Mouse (Mus musculus) forebrain, embryonic 15.5 days (tissue): Measurements from ENCODE around the gene Sesn1. TPM values are rescaled to one million over a fixed set of nuclear protein-coding genes. Genes with fewer than 3 reads are reported as not detected.
"Not testable (repeated sequence)": the region's sequence is repeated elsewhere in the genome, so short reads cannot be mapped to it uniquely, and the experiment has no call there.

Source experiments
- ATAC-seq: fragments of 200-750 bp; cut with Nextera tagmentation; replicated peaks from 2 replicates; pipeline ENCODE4 v1.8.0; 2017; ENCODE audit warnings: mild to moderate bottlenecking, moderate TSS enrichment, moderate library complexity
- H3K27ac ChIP-seq: fragments of 300-500 bp; sonication (generic); replicated peaks from 2 replicates; pipeline ENCODE4 v1.5.1; 2015; ENCODE audit warnings: mild to moderate bottlenecking, inconsistent platforms
- H3K27me3 ChIP-seq: fragments of 300-500 bp; sonication (generic); 2 replicates; pipeline ENCODE4 v1.6.1; 2015; ENCODE audit warnings: inconsistent platforms
- H3K36me3 ChIP-seq: fragments of 300-500 bp; sonication (generic); 2 replicates; pipeline ENCODE4 v1.6.1; 2015; ENCODE audit warnings: mild to moderate bottlenecking, inconsistent platforms
- H3K4me1 ChIP-seq: fragments of 300-500 bp; sonication (generic); 2 replicates; pipeline ENCODE4 v1.6.1; 2015; ENCODE audit warnings: inconsistent platforms
- H3K4me2 ChIP-seq: fragments of 300-500 bp; sonication (generic); replicated peaks from 2 replicates; pipeline ENCODE4 v1.6.1; 2015; ENCODE audit warnings: mild to moderate bottlenecking, inconsistent platforms
- H3K4me3 ChIP-seq: fragments of 300-500 bp; sonication (generic); 2 replicates; pipeline ENCODE4 v1.5.1; 2015; ENCODE audit warnings: mild to moderate bottlenecking, inconsistent platforms
- H3K9ac ChIP-seq: fragments of 300-500 bp; sonication (generic); replicated peaks from 2 replicates; pipeline ENCODE4 v1.6.1; 2015; ENCODE audit warnings: mild to moderate bottlenecking, inconsistent platforms
- H3K9me3 ChIP-seq: fragments of 300-500 bp; sonication (generic); 2 replicates; pipeline ENCODE4 v1.6.1; 2016; ENCODE audit warnings: inconsistent platforms
- WGBS: fragments of 180-500 bp; shearing (Covaris S2); methylation state at CpG from one replicate; pipeline ENCODE4 v1.1.7; 2015; ENCODE audit warnings: mixed read lengths; 5-methylcytosine and 5-hydroxymethylcytosine counted together
- polyA plus RNA-seq: library from polyadenylated mRNA; unstranded; fragments of >200 nt; fragmentation: Nextera tagmentation; extraction: Ambion mirVana; gene quantifications from 2 replicates; pipeline ENCODE4 v1.2.1, GENCODE M21; 2015

Sesn1 gene
- polyA plus RNA-seq, 1 experiment from 2014 or later = 55.7 TPM

DNA sequence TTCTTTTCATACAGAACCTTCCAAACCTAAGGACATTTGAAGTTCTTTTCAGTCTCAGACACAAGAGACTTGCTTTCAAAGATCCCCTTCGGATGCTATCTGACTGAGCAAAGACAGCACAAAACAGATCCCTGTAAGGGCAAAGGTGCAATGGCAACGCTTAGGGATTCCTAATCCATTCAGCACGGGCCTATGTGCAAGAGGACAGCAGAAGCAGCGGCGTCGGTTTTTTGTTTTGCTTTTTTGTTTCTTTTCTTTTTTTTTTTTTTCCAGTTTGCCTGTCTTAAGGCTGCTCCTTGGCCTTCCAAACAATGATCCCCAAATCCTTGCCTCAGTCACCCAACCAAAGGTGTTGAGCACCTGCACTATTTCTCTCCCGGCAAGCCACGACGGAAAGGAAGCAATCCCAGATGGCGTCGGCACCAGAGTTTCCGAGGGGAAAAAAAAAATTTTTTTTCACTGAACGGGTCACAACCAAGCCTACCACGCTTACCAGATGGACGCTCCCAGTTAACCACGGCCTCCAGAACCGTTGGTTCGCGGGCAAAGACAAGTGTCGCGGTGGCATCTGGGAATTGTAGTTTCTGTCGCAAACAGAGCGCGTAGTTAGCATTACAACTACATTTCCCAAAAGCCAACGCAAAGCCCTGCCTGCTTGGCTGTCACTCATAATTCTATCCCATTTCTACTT is 510 bp upstream of the Sesn1 start:
- no peaks in the 10 kb centered on the region for H3K9me3 ChIP-seq
- peak overlapping the region; percentile 97 for H3K27ac ChIP-seq
- peak; percentile 86 for ATAC-seq
- 2% methylated on average over 25 of the region's 25 CpGs for WGBS
- H3K36me3 ChIP-seq = no peaks in the 10 kb centered on the region
- peak overlapping the region; percentile 90 for H3K9ac ChIP-seq
- peak overlapping the region; percentile 94 for H3K4me3 ChIP-seq
- peak overlapping the region; percentile 79 for H3K4me2 ChIP-seq
- H3K4me1 ChIP-seq = peaks cover 34% of the 10 kb centered on the region
- H3K27me3 ChIP-seq = no peaks in the 10 kb centered on the region

DNA sequence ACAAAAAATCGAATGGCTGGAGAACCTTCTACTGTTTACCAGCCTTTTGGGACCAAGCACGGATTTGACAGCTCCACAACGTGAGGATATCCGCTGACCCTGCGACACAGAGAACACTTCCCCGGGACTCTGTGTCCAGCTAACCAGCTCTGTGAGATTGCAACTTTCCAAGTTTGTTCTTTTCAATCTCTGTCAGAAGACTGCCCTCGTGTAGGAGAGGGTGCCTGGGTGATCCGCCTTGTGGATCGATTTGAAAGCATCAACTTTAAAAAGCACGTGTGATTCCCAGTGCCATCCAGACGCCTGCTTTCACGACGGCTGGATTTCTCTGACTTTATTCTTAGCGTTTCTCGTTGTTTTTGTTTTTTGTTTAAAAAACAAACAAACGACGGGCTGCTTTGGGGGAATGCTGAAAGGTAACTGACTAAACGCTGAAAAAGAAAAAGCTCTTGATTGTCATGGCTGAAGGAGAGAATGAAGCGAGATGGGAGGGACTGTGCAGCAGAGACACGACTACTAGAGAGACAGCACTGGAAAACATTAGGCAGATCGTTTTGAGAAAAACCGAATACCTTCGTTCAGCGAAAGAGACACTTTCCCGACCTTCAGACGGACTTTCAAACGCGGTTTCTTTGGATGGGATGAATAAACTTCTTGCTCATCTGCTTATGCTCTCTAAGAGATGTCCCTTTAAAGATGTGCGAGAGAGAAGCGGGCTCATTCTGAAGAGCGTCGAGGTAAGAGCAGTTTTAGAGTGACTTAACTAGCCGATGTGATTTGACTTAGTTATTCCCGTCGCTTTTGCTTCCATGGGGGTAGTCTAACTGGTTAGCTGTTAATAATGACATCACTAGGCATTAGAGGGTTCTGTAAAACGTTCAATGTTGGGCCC is 1.1 kb downstream of the Sesn1 start:
- Histone ChIP-seq H3K9me3 (no peaks in the 10 kb centered on the region), H3K4me2 (peak overlapping the region; percentile 79), H3K4me1 (peaks cover 39% of the 10 kb centered on the region), H3K27me3 (no peaks in the 10 kb centered on the region), H3K4me3 (peak overlapping the region; percentile 94), H3K27ac (peak overlapping the region; percentile 97), H3K36me3 (no peaks in the 10 kb centered on the region), H3K9ac (peak overlapping the region; percentile 90)
- under 1% methylated on average over 36 of the region's 36 CpGs for WGBS
- no peak; the same call in 1 of the 2 replicates for ATAC-seq

GRCm38 (mm10) chr10:41812566-41812965 is 2.8 kb downstream of the Sesn1 start:
- peak overlapping the region; percentile 94 for H3K4me3 ChIP-seq
- WGBS = 72% methylated on average over 6 of the region's 6 CpGs

GRCm38 (mm10) chr10:41814305-41814853 is 4.6 kb downstream of the Sesn1 start:
- ATAC-seq = no peak
- 89% methylated on average over 6 of the region's 6 CpGs for WGBS

More at GRCm38 (mm10) chr10:41812566-41812965, 2.8 kb downstream of the Sesn1 start:
- peaks cover 39% of the 10 kb centered on the region for H3K4me1 ChIP-seq
- H3K36me3 ChIP-seq = no peaks in the 10 kb centered on the region
- ATAC-seq = no peak
- no peaks in the 10 kb centered on the region for H3K27me3 ChIP-seq
- no peaks in the 10 kb centered on the region for H3K9me3 ChIP-seq
- H3K4me2 ChIP-seq = peak overlapping the region; percentile 79
- H3K27ac ChIP-seq = no peak overlapping the region
- H3K9ac ChIP-seq = peak overlapping the region; percentile 42

GRCm38 (mm10) chr10:41816516-41816915 is 6.8 kb downstream of the Sesn1 start:
- H3K36me3 ChIP-seq = no peaks in the 10 kb centered on the region
- no peak for ATAC-seq
- no peak overlapping the region for H3K9ac ChIP-seq
- H3K27ac ChIP-seq = no peak overlapping the region
- H3K4me1 ChIP-seq = peaks cover 35% of the 10 kb centered on the region
- no peaks in the 10 kb centered on the region for H3K9me3 ChIP-seq
- WGBS = 83% methylated on average over 5 of the region's 5 CpGs
- H3K27me3 ChIP-seq = no peaks in the 10 kb centered on the region
- H3K4me3 ChIP-seq = no peak overlapping the region
- H3K4me2 ChIP-seq = no peak overlapping the region

More at GRCm38 (mm10) chr10:41814305-41814853, 4.6 kb downstream of the Sesn1 start:
- Histone ChIP-seq H3K27ac (no peak overlapping the region), H3K9me3 (no peaks in the 10 kb centered on the region), H3K36me3 (no peaks in the 10 kb centered on the region), H3K27me3 (no peaks in the 10 kb centered on the region), H3K4me3 (no peak overlapping the region), H3K4me1 (peaks cover 37% of the 10 kb centered on the region), H3K4me2 (0 out of 2 replicates have a peak overlapping the region, but pooled peaks have one; percentile 0), H3K9ac (no peak overlapping the region)

DNA sequence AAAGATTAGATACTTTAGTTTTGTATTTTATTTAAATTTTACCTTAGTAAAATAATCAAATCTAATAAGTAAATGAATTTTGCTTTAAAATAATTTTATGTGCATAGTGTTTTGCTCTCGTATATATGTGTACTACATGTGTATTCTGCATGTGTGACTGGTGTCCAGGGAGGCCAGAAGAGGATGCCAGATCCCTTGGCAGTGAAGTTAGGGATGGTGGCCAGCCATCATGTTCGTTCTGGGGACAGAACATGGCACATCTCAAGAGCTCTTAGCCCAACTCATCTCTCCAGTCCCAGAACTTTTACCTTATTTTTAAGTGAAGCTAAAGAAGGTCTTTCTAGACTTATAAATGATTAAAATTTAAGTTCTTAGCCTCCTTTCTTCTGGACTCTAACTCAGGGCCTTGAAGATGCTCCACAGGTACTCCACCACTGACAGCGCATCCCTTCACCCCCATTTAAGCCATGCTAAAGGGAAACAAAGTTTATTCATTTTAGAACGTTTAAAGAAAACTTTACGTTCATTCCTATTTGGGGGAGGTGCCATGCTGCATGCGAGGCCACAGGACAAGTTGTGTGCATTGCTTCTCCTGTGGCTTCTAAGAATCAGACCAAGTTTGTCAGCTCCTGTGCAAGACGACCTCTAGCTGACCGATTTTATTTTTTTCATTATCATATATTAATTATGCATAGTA is 8.4 kb downstream of the Sesn1 start:
- Histone ChIP-seq H3K9me3 (no peaks in the 10 kb centered on the region), H3K9ac (no peak overlapping the region), H3K4me3 (no peak overlapping the region), H3K27ac (no peak overlapping the region), H3K4me2 (no peak overlapping the region), H3K36me3 (no peaks in the 10 kb centered on the region), H3K27me3 (no peaks in the 10 kb centered on the region), H3K4me1 (peaks cover 19% of the 10 kb centered on the region)
- no peak for ATAC-seq
- 92% methylated on average over 8 of the region's 8 CpGs for WGBS

- peaks cover 14% of the 10 kb centered on the region for H3K4me1 ChIP-seq
- not testable (repeated sequence) for ATAC-seq, H3K9me3 ChIP-seq, H3K4me3 ChIP-seq, H3K27ac ChIP-seq, H3K36me3 ChIP-seq, H3K9ac ChIP-seq, H3K4me2 ChIP-seq, H3K27me3 ChIP-seq
- WGBS = 91% methylated on average over 6 of the region's 6 CpGs
Measured at GRCm38 (mm10) chr10:41818733-41819070, 9.0 kb downstream of the Sesn1 start.

DNA sequence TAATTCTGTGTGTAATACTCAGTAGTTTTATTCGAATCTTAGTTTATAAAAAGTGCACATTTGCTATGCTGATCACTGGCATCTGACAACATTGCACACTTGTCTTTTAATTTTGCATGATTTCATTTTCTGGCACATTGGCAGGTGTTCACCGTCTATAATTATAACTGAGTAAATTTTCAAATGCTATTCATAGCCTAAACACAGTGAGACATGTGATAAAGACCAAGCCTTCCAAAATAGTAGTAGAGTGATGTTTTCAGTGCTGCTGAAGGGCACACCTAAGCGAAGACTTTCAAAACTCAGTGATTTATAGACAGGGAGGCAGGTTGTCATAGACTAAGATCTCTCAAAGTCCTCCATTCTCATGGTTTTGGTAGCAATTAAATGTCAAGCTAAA is 9.6 kb downstream of the Sesn1 start:
- Histone ChIP-seq H3K36me3 (no peaks in the 10 kb centered on the region), H3K4me3 (no peak overlapping the region), H3K27ac (no peak overlapping the region), H3K4me1 (peaks cover 8% of the 10 kb centered on the region), H3K9me3 (no peaks in the 10 kb centered on the region), H3K4me2 (no peak overlapping the region), H3K9ac (no peak overlapping the region), H3K27me3 (no peaks in the 10 kb centered on the region)
- WGBS = 60% methylated on average over 3 of the region's 3 CpGs
- no peak for ATAC-seq

DNA sequence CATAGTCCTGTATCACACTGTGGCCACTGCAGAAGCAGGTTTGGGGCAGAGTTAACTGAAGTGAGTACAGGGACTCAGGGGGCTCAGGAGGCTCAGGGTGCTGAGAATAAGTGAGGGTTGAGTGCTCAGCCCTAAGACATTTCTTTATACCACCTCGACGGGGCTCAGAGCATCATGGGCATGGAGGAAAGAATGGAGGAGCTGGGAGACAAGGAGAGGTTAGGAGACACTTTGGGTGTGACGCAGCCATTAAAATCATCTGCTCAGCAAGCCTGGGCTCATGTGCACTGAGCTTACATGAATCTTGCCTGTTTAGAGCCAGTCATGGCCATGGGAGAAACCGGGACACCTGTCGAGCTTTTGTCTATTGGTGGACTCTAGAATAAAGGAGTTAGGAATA is 10.7 kb downstream of the Sesn1 start:
- Histone ChIP-seq H3K9ac (no peak overlapping the region), H3K27me3 (no peaks in the 10 kb centered on the region), H3K27ac (no peak overlapping the region), H3K4me2 (no peak overlapping the region), H3K4me3 (no peak overlapping the region), H3K36me3 (no peaks in the 10 kb centered on the region), H3K4me1 (peaks cover 3% of the 10 kb centered on the region; the same call in 1 of the 2 replicates), H3K9me3 (no peaks in the 10 kb centered on the region)
- WGBS = 95% methylated on average over 5 of the region's 5 CpGs
- ATAC-seq = no peak

DNA sequence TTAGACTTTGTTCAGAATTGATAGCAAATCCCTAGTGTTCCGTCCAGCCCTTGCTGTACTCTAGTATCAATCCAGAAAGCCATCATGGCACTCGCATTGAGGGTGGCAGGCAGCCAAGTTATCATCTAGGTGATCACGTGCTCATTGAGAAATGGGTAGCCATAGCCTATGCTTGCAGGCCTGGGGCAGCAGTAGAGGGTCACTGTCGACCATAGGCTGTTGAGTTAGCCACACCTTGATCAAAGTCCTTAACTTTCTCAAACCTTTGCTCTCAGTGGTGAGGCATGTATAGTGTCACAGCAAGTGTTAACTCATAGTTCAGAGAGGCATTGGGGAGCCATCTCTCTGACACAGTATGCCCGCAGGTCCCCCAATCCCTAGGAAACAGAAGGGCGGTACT is 11.4 kb downstream of the Sesn1 start:
- Histone ChIP-seq H3K9ac (no peak overlapping the region), H3K4me2 (no peak overlapping the region), H3K27me3 (no peaks in the 10 kb centered on the region), H3K27ac (no peak overlapping the region), H3K9me3 (no peaks in the 10 kb centered on the region), H3K4me3 (no peak overlapping the region), H3K36me3 (no peaks in the 10 kb centered on the region), H3K4me1 (peaks cover 3% of the 10 kb centered on the region; the same call in 1 of the 2 replicates)
- no peak for ATAC-seq
- 84% methylated on average over 6 of the region's 6 CpGs for WGBS

GRCm38 (mm10) chr10:41822573-41823281 is 13.0 kb downstream of the Sesn1 start:
- Histone ChIP-seq H3K9ac (no peak overlapping the region), H3K27me3 (no peaks in the 10 kb centered on the region), H3K4me1 (peaks cover 3% of the 10 kb centered on the region; the same call in 1 of the 2 replicates), H3K27ac (no peak overlapping the region), H3K9me3 (no peaks in the 10 kb centered on the region), H3K4me3 (no peak overlapping the region), H3K36me3 (no peaks in the 10 kb centered on the region), H3K4me2 (no peak overlapping the region)
- 87% methylated on average over 5 of the region's 5 CpGs for WGBS
- no peak for ATAC-seq
